Mouse (Mus musculus): ENCODE measurements around the gene Adcy2. TPM values are rescaled to one million over a fixed set of nuclear protein-coding genes. Genes with fewer than 3 reads are reported as not detected.

Adcy2 gene
- total RNA-seq, 1 experiment, result 1.3 TPM

GRCm38 (mm10) chr13:69029078-69029757 lies 29.9 kb upstream of the Adcy2 start:
- no peak for TF ChIP-seq ZC3H11A (IDR thresholded peaks at IDR 0.05; ENCODE audit: borderline replicate concordance, low read depth, low read length)
- TF ChIP-seq MAFK (IDR thresholded peaks at IDR 0.05; ENCODE audit: insufficient read depth, low read depth, low read length), result no peak
- no peak for TF ChIP-seq HCFC1 (IDR thresholded peaks at IDR 0.05; ENCODE audit: borderline replicate concordance, insufficient read depth, low read length)
- no peak for TF ChIP-seq CHD2 (IDR thresholded peaks at IDR 0.05; ENCODE audit: low read depth, low read length)
- TF ChIP-seq ZNF384 (IDR thresholded peaks at IDR 0.05; ENCODE audit: low read depth, low read length), result no peak

GRCm38 (mm10) chr13:69024964-69025363 lies 25.6 kb upstream of the Adcy2 start:
- Histone ChIP-seq H3K36me3 (ENCODE audit: control insufficient read depth, insufficient read depth, low read length, poor library complexity, severe bottlenecking) (no peaks in the 10 kb centered on the region), H3K27ac (ENCODE audit: insufficient read depth, low read depth, low read length, poor library complexity, severe bottlenecking) (no peak overlapping the region), H3K9me3 (ENCODE audit: control insufficient read depth, insufficient read depth, low read depth, low read length) (no peaks in the 10 kb centered on the region), H3K4me1 (ENCODE audit: control insufficient read depth in 2 of 2, insufficient read depth in 2 of 2, low read length in 2 of 2, poor library complexity in 1 of 2) (no peaks in the 10 kb centered on the region), H3K4me3 (ENCODE audit: insufficient read depth in 1 of 2, low read depth in 1 of 2, low read length in 2 of 2, poor library complexity in 1 of 2, severe bottlenecking in 1 of 2) (no peak overlapping the region), H3K9ac (ENCODE audit: insufficient read depth, low read depth, low read length, poor library complexity, severe bottlenecking) (no peak overlapping the region)
- DNase-seq (ENCODE audit: low read depth, low spot score), result no peak
- TF ChIP-seq ZC3H11A (IDR thresholded peaks at IDR 0.05; ENCODE audit: borderline replicate concordance, low read depth, low read length) (no peak), CHD2 (IDR thresholded peaks at IDR 0.05; ENCODE audit: low read depth, low read length) (no peak), ZNF384 (IDR thresholded peaks at IDR 0.05; ENCODE audit: low read depth, low read length) (no peak), HCFC1 (IDR thresholded peaks at IDR 0.05; ENCODE audit: borderline replicate concordance, insufficient read depth, low read length) (no peak), MAFK (IDR thresholded peaks at IDR 0.05; ENCODE audit: insufficient read depth, low read depth, low read length) (no peak)
- in situ Hi-C loops (cut with MboI; ENCODE audit: low sequenced_read_pairs in 2 of 2, unreplicated experiment in 2 of 2), result no loop called here

More at GRCm38 (mm10) chr13:69029078-69029757, 29.9 kb upstream of the Adcy2 start:
- in situ Hi-C loops (cut with MboI; ENCODE audit: low sequenced_read_pairs in 2 of 2, unreplicated experiment in 2 of 2), result no loop called here
- no peak for DNase-seq (ENCODE audit: low read depth, low spot score)
- Histone ChIP-seq H3K4me1 (ENCODE audit: control insufficient read depth in 2 of 2, insufficient read depth in 2 of 2, low read length in 2 of 2, poor library complexity in 1 of 2) (no peaks in the 10 kb centered on the region), H3K27ac (ENCODE audit: insufficient read depth, low read depth, low read length, poor library complexity, severe bottlenecking) (no peak overlapping the region), H3K9ac (ENCODE audit: insufficient read depth, low read depth, low read length, poor library complexity, severe bottlenecking) (no peak overlapping the region), H3K4me3 (ENCODE audit: insufficient read depth in 1 of 2, low read depth in 1 of 2, low read length in 2 of 2, poor library complexity in 1 of 2, severe bottlenecking in 1 of 2) (no peak overlapping the region), H3K9me3 (ENCODE audit: control insufficient read depth, insufficient read depth, low read depth, low read length) (no peaks in the 10 kb centered on the region), H3K36me3 (ENCODE audit: control insufficient read depth, insufficient read depth, low read length, poor library complexity, severe bottlenecking) (no peaks in the 10 kb centered on the region)

- Histone ChIP-seq H3K9me3 (ENCODE audit: control insufficient read depth, insufficient read depth, low read depth, low read length) (no peaks in the 10 kb centered on the region), H3K4me1 (ENCODE audit: control insufficient read depth in 2 of 2, insufficient read depth in 2 of 2, low read length in 2 of 2, poor library complexity in 1 of 2) (no peaks in the 10 kb centered on the region), H3K9ac (ENCODE audit: insufficient read depth, low read depth, low read length, poor library complexity, severe bottlenecking) (no peak overlapping the region), H3K36me3 (ENCODE audit: control insufficient read depth, insufficient read depth, low read length, poor library complexity, severe bottlenecking) (no peaks in the 10 kb centered on the region), H3K4me3 (ENCODE audit: insufficient read depth in 1 of 2, low read depth in 1 of 2, low read length in 2 of 2, poor library complexity in 1 of 2, severe bottlenecking in 1 of 2) (no peak overlapping the region), H3K27ac (ENCODE audit: insufficient read depth, low read depth, low read length, poor library complexity, severe bottlenecking) (no peak overlapping the region)
- in situ Hi-C loops (cut with MboI; ENCODE audit: low sequenced_read_pairs in 2 of 2, unreplicated experiment in 2 of 2), result no loop called here
- no peak for DNase-seq (ENCODE audit: low read depth, low spot score)
- TF ChIP-seq MAFK (IDR thresholded peaks at IDR 0.05; ENCODE audit: insufficient read depth, low read depth, low read length), result no peak
These were observed 23.9 kb upstream of the Adcy2 start for GRCm38 (mm10) chr13:69023239-69023638.

GRCm38 (mm10) chr13:69020574-69020973 lies 21.2 kb upstream of the Adcy2 start:
- Histone ChIP-seq H3K36me3 (ENCODE audit: control insufficient read depth, insufficient read depth, low read length, poor library complexity, severe bottlenecking) (no peaks in the 10 kb centered on the region), H3K4me1 (ENCODE audit: control insufficient read depth in 2 of 2, insufficient read depth in 2 of 2, low read length in 2 of 2, poor library complexity in 1 of 2) (no peaks in the 10 kb centered on the region), H3K4me3 (ENCODE audit: insufficient read depth in 1 of 2, low read depth in 1 of 2, low read length in 2 of 2, poor library complexity in 1 of 2, severe bottlenecking in 1 of 2) (no peak overlapping the region), H3K27ac (ENCODE audit: insufficient read depth, low read depth, low read length, poor library complexity, severe bottlenecking) (no peak overlapping the region), H3K9me3 (ENCODE audit: control insufficient read depth, insufficient read depth, low read depth, low read length) (no peaks in the 10 kb centered on the region), H3K9ac (ENCODE audit: insufficient read depth, low read depth, low read length, poor library complexity, severe bottlenecking) (no peak overlapping the region)
- in situ Hi-C loops (cut with MboI; ENCODE audit: low sequenced_read_pairs in 2 of 2, unreplicated experiment in 2 of 2), result no loop called here
- no peak for DNase-seq (ENCODE audit: low read depth, low spot score)
- TF ChIP-seq ZNF384 (IDR thresholded peaks at IDR 0.05; ENCODE audit: low read depth, low read length) (no peak), CHD2 (IDR thresholded peaks at IDR 0.05; ENCODE audit: low read depth, low read length) (no peak), HCFC1 (IDR thresholded peaks at IDR 0.05; ENCODE audit: borderline replicate concordance, insufficient read depth, low read length) (no peak), ZC3H11A (IDR thresholded peaks at IDR 0.05; ENCODE audit: borderline replicate concordance, low read depth, low read length) (no peak), MAFK (IDR thresholded peaks at IDR 0.05; ENCODE audit: insufficient read depth, low read depth, low read length) (no peak)

GRCm38 (mm10) chr13:69006915-69007314 lies 7.6 kb upstream of the Adcy2 start:
- no peaks in the 10 kb centered on the region for H3K9me3 ChIP-seq (ENCODE audit: control insufficient read depth, insufficient read depth, low read depth, low read length)
- no peaks in the 10 kb centered on the region for H3K36me3 ChIP-seq (ENCODE audit: control insufficient read depth, insufficient read depth, low read length, poor library complexity, severe bottlenecking)
- no peak overlapping the region for H3K9ac ChIP-seq (ENCODE audit: insufficient read depth, low read depth, low read length, poor library complexity, severe bottlenecking)
- no peak overlapping the region for H3K27ac ChIP-seq (ENCODE audit: insufficient read depth, low read depth, low read length, poor library complexity, severe bottlenecking)
- no peak for TF ChIP-seq HCFC1 (IDR thresholded peaks at IDR 0.05; ENCODE audit: borderline replicate concordance, insufficient read depth, low read length)
- no peaks in the 10 kb centered on the region for H3K4me1 ChIP-seq (ENCODE audit: control insufficient read depth in 2 of 2, insufficient read depth in 2 of 2, low read length in 2 of 2, poor library complexity in 1 of 2)
- no peak overlapping the region for H3K4me3 ChIP-seq (ENCODE audit: insufficient read depth in 1 of 2, low read depth in 1 of 2, low read length in 2 of 2, poor library complexity in 1 of 2, severe bottlenecking in 1 of 2)
- no peak for DNase-seq (ENCODE audit: low read depth, low spot score)
- in situ Hi-C loops (cut with MboI; ENCODE audit: low sequenced_read_pairs in 2 of 2, unreplicated experiment in 2 of 2), result no loop called here

All from ES-E14 (cell line).